Mouse (Mus musculus) left cerebral cortex, adult 9 months (tissue): ENCODE measurements around the gene Dazl.
"Not testable (repeated sequence)": the region's sequence is repeated elsewhere in the genome, so short reads cannot be mapped to it uniquely, and the experiment has no call there.

Source experiments
- DNase-seq, 2 experiments: peaks; one replicate each; pipeline ENCODE4 v3.0.0; 2022; ENCODE audit warnings: low spot score in 2 of 2

Dazl gene

GRCm38 (mm10) chr17:50291485-50292200 lies 1.8 kb downstream of the Dazl start:
- no peak for DNase-seq

- DNase-seq: no peak
Observed at GRCm38 (mm10) chr17:50284845-50285244, 8.6 kb downstream of the Dazl start.

DNA sequence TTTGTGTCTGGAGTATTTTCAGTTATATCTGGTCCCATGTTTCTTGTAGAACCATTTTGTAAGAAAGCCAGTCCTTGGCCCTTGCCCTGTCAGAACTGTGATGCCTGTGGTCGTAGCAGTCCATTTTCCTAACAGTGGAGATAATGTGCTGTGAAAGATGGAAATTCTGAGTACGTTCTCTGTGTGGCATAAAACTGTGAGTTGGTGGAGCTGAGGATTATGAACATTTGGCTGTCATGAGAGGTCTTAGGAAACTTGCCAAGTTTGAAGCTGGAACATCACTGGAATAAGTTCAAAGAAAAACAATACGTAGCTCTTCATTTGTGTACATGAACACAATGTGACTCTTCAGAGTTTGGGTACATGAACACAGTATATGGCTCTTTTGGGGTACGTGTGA lies 31.8 kb downstream of the Dazl start:
- not testable (repeated sequence) for DNase-seq

GRCm38 (mm10) chr17:50260856-50261255 lies 32.6 kb downstream of the Dazl start:
- DNase-seq: no peak

DNA sequence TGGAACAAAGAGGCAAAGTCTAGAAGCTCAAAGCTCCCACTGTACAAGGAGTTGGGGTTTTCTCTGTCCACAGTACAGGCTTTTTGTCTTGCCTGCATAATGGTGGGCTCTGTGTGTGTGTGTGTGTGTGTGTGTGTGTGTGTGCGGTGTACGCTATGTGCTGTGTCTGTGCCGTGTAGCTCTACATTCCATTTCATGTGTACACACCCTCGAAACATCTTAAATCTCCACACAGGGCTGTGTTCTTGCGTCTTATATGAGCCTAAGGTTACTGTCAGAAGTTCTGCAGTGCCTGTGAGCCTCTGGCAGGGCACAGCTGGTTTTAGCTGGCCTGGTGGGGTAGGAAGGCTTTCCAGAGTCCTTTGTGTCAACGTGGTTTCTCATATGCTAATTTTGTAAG lies 46.8 kb downstream of the Dazl start:
- DNase-seq: no peak

GRCm38 (mm10) chr17:50244675-50245074 lies 48.8 kb downstream of the Dazl start:
- no peak for DNase-seq

- DNase-seq: no peak
Observed at GRCm38 (mm10) chr17:50243326-50243725, 50.1 kb downstream of the Dazl start.

- DNase-seq: no peak
Observed at GRCm38 (mm10) chr17:50237818-50238610, 55.4 kb downstream of the Dazl start.

DNA sequence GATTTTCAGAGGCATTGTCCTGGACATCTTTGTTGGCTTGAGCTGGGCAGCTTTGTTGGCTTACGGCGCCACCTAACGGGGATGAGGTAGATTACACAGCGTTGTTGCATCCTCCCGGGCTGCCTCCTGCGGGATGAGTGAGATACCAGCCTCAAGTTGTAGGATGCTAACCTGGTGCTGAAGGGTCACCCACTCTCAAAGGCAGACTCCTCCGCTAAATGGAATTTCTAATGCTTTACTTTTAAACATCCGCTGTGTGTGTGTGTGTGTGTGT lies 56.1 kb downstream of the Dazl start:
- DNase-seq: peak; percentile 31 to 91

DNA sequence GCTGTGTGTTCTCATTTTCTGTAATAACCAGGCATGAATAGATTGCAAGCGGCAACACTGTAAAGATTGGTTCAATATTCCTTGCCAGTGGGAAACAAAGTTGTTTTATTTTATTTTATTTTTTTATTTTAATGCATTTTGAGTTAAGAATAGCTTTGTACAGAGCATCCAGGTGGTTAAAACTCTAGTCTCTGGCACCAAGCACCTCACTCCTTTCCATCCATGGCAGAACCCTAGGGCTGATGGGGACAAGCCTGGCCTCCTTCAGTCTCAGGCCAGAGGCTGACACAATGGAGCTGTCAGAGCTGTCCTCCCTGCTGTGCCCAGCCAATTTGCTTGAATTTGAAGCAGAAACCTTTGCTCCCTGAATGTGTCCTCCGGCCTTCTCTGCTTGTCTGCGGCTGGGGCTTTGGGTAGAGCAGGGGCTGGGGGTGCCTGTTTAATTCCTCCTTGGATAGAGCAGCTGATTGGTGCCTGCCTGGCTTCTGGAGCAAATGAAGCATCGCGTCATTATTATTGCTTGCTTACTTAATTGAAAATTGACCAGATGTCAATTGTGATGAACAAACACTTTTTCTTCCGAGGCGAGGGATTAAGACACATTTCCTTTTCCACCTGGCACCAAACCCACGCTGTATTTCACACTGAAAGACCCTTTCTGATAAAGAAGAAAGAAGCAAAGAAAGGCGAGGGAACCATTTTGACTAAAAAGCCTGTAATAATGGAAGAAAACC lies 56.6 kb downstream of the Dazl start:
- DNase-seq: no peak

DNA sequence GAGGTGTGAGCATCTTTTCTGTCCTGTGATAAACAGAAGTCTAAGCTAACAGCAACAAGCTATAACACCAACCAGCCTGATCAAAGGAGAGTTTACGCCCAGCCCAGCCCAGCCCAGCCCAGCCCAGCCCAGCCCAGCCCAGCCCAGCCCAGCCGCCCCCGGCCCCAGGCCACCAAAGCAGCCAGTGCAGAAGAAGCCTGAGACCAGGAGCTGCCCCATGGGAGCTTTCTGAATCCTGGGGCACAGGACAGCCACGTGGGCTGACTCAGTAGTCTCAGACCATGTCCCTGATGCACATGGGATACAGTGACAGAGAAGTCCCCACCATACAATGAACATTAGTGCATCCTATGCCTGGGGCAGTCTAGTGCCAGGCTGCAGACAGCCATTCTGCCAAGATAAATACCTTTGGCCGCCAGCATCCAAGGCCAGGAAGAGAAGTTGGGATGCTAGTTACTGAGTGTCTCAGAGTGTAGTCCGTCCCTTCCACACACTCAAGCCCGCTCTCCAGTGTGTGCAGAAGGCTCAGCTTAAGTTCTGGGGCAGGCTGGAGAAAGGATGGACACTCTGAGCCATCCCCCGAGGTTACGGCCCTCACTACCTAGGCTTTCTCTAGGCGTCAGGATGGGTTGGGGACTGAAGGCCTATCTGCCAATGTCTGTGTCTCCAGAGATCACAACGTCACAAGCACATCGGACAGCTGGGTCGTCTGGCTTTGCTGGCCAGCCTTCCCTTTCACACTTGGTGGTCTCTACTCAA lies 57.3 kb downstream of the Dazl start:
- DNase-seq: no peak

GRCm38 (mm10) chr17:50233956-50234355 lies 59.5 kb downstream of the Dazl start:
- DNase-seq: no peak

DNA sequence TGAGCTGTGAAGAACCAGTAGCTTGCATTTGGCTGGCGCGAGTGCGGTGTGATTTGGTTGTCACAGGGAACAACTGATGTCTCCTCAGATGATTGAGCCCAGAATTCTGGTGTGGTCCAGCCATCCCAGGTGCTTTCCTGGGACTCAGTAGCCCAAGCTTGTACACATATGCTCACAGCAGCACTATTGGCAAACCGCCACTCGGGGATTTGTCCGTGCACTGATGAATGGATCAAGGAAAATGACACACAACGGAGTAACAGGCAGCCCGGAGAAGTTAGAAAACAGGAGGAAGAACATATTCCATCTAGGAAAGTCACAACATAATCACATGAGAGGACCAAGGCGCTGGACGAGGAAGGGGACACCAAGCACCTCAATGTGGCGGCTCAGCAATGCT lies 60.6 kb downstream of the Dazl start:
- no peak for DNase-seq

DNA sequence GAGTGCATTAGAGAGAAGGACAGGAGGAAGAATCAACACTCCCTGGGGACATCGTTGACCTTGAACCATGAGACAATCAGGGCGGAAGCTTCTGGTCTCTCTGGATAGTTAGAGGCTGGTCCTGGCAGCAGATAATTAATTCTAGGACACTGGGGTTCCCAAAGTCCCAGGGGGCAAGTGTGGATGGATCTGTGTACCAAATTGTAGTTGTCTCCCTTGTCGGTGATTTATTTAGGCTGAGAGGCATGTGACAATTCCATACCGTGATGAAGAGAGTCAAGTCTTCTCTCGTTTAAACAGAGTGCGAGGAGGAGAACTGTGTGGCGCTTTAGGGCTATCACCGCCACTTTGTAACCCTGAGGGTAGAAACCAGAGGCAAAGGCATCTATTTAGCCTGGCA lies 62.2 kb downstream of the Dazl start:
- no peak for DNase-seq

GRCm38 (mm10) chr17:50229534-50229933 lies 63.9 kb downstream of the Dazl start:
- DNase-seq: no peak
